Mouse (Mus musculus) heart, postnatal 0 days (tissue): Measurements from ENCODE around the gene Anks6. TPM values are rescaled to one million over a fixed set of nuclear protein-coding genes. Genes with fewer than 3 reads are reported as not detected.

Source experiments
- ATAC-seq: fragments of 200-750 bp; cut with Nextera tagmentation; 2 replicates; pipeline ENCODE4 v1.8.0; 2017; ENCODE audit warnings: low read depth, moderate number of reproducible peaks, moderate library complexity; ENCODE audit not compliant: insufficient read depth
- DNase-seq: peaks from one replicate; pipeline ENCODE4 v3.0.0-alpha.2; 2016; ENCODE audit warnings: low spot score
- H3K27ac ChIP-seq: fragments of 300-500 bp; sonication (generic); 2 replicates; pipeline ENCODE4 v1.5.1; 2014; ENCODE audit warnings: low read depth, mild to moderate bottlenecking
- H3K27me3 ChIP-seq: fragments of 300-500 bp; sonication (generic); 2 replicates; pipeline ENCODE4 v1.6.1; 2014; ENCODE audit warnings: low read length, mixed read lengths; ENCODE audit not compliant: control insufficient read depth, insufficient read depth
- H3K36me3 ChIP-seq: fragments of 300-500 bp; sonication (generic); replicated peaks from 2 replicates; pipeline ENCODE4 v1.6.1; 2014; ENCODE audit warnings: low read length, mixed read lengths; ENCODE audit not compliant: control insufficient read depth, insufficient read depth
- H3K4me1 ChIP-seq: fragments of 300-500 bp; sonication (generic); 2 replicates; pipeline ENCODE4 v1.6.1; 2014; ENCODE audit warnings: antibody characterized with exemption; ENCODE audit not compliant: control insufficient read depth, insufficient read depth
- H3K4me2 ChIP-seq: fragments of 300-500 bp; sonication (generic); 2 replicates; pipeline ENCODE4 v1.6.1; 2014; ENCODE audit warnings: low read depth, mild to moderate bottlenecking, low read length, moderate library complexity
- H3K4me3 ChIP-seq: fragments of 300-500 bp; sonication (generic); 2 replicates; pipeline ENCODE4 v1.5.1; 2014; ENCODE audit warnings: low read depth, low read length
- H3K9ac ChIP-seq: fragments of 300-500 bp; sonication (generic); replicated peaks from 2 replicates; pipeline ENCODE4 v1.6.1; 2014; ENCODE audit warnings: low read depth, low read length, mixed read lengths
- H3K9me3 ChIP-seq: fragments of 300-500 bp; sonication (generic); replicated peaks from 2 replicates; pipeline ENCODE4 v1.6.1; 2016; ENCODE audit warnings: low read length; ENCODE audit not compliant: control insufficient read depth
- CTCF ChIP-seq: IDR thresholded peaks from 2 replicates; pipeline ENCODE4 v1.5.1; 2016; ENCODE audit warnings: antibody characterized with exemption, control low read depth, low read depth
- EP300 ChIP-seq: IDR thresholded peaks from 2 replicates; pipeline ENCODE4 v1.6.1; 2016; ENCODE audit warnings: antibody characterized with exemption, low read depth
- WGBS: fragments of 180-500 bp; shearing (Covaris S2); extraction: QIAGEN DNeasy Blood & Tissue Kit; methylation state at CpG from one replicate; pipeline ENCODE4 v1.1.7; 2014; 5-methylcytosine and 5-hydroxymethylcytosine counted together
- polyA plus RNA-seq: library from polyadenylated mRNA; unstranded; fragments of >200 nt; fragmentation: Nextera tagmentation; extraction: Ambion mirVana; gene quantifications from 2 replicates; pipeline ENCODE4 v1.2.1, GENCODE M21; 2015
- total RNA-seq: library from RNA; depleted of rRNA; stranded (reverse); fragments of >200 nt; gene quantifications from 2 replicates; pipeline ENCODE4 v1.2.3, GENCODE M21; 2014; ENCODE audit warnings: low replicate concordance; rRNA removed

Anks6 gene
- total RNA-seq (0.99 and 1.4 TPM in 2 replicates), polyA plus RNA-seq (0.86 and 1.2 TPM in 2 replicates)

DNA sequence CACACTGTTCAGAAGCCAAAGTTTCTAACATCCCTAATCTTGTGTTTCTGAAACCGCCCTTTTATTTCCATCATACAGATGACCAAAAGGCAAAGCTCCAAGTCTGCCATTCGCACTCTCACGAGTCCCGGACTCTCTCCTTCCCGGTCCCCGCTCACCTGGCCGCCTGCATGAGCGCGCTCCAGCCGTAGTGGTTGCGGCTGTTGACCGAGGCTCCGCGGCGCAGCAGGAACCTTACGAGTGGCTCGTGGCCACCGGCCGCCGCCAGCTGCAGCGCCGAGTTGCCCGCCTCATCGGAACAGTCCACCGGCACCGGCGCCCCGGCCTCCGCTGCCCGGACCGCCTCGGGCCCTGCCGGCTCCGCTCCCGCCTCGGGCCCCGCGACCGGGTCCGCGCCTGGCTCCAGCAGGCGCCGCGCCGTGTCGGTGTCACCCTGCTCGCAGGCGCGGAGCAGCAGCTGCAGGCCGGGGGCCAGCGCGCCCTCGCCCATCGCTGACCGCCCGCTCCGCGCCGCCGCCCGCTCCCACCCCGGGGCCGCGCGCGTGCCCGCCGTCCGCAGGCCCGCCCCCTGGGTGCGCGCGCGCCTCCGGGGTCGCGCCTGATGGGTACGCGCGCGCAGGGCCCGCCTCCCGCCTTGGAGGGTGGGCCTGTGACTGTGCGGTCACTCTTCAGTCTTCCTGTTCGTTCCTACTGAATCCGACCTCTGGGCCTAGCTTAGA lies at the start of gene Anks6:
Anks6 (minus strand) TSS at position 637 of the 719 bp plus-strand sequence.
- H3K27ac ChIP-seq = peak within 1 kb of the TSS; percentile 32; the same call in 1 of the 2 replicates
- DNase-seq = peak; percentile 43
- H3K9me3 ChIP-seq = no peaks in the 10 kb centered on the region
- H3K4me2 ChIP-seq = peak within 1 kb of the TSS; percentile 94
- WGBS = under 1% methylated on average over 67 of the region's 86 CpGs
- H3K9ac ChIP-seq = peak within 1 kb of the TSS; percentile 69
- H3K4me1 ChIP-seq = no peaks in the 10 kb centered on the region
- peak; percentile 89 for ATAC-seq
- 0 out of 2 replicates have a peak, but pooled peaks cover 7% of the 10 kb centered on the region for H3K27me3 ChIP-seq
- peak within 1 kb of the TSS; percentile 81 for H3K4me3 ChIP-seq
- TF ChIP-seq EP300 (no peak), CTCF (no peak)
- no peaks in the 10 kb centered on the region for H3K36me3 ChIP-seq

DNA sequence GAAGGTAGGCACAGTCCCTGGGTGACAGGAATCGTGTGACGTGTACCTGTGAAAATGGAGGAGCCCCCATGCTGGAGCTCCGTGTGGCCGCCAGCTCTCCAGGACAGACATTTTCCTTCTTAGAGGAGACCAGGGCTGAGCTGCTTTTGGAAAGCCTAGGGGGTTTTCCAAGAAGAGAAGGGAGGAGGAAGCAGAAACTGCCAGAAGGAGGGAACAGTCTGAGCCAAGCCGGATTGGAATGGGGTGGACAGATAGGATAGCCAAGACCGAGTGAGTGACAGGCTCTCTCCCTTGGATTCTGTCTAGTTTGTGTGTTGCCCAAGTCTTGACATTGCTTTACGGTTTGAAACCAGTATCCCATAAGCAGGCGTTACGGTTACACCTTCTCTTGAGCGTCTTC lies 46.3 kb upstream of the Anks6 start:
- H3K9me3 ChIP-seq = 0 out of 2 replicates have a peak, but pooled peaks cover 3% of the 10 kb centered on the region
- WGBS = 88% methylated on average over 10 of the region's 10 CpGs
- H3K36me3 ChIP-seq = no peaks in the 10 kb centered on the region
- no peaks in the 10 kb centered on the region for H3K4me1 ChIP-seq
- DNase-seq (no peak), ATAC-seq (no peak)
- no peak overlapping the region for H3K9ac ChIP-seq
- H3K27me3 ChIP-seq = no peaks in the 10 kb centered on the region
- H3K4me3 ChIP-seq = no peak overlapping the region
- H3K4me2 ChIP-seq = no peak overlapping the region
- TF ChIP-seq EP300 (no peak), CTCF (no peak)
- H3K27ac ChIP-seq = no peak overlapping the region

DNA sequence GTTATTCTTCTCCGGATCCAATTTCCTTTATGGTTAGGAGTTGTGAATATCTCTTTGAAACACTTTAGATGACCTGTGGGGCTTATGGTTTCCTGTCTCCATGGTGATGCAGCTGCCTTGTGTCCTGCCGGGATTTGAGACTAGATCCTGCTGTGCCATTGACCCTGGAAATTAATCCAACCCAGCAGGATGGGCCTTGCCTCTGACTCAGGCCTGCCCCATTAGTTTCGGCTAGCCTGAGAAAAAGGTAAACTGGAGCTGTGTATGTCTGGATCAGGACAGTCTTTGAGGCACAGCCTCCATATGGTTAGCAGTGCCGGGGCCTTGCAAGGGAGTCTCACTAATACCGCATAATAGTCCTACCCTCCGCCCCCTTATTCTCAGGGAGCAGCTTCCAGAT lies 36.4 kb upstream of the Anks6 start:
- DNase-seq (no peak), ATAC-seq (no peak)
- Histone ChIP-seq H3K4me1 (no peaks in the 10 kb centered on the region), H3K4me3 (no peak overlapping the region), H3K27me3 (peaks cover 33% of the 10 kb centered on the region), H3K36me3 (no peaks in the 10 kb centered on the region), H3K27ac (no peak overlapping the region), H3K9ac (no peak overlapping the region), H3K4me2 (no peak overlapping the region), H3K9me3 (no peaks in the 10 kb centered on the region)
- no peak for TF ChIP-seq EP300
- WGBS = 72% methylated on average over 6 of the region's 6 CpGs

DNA sequence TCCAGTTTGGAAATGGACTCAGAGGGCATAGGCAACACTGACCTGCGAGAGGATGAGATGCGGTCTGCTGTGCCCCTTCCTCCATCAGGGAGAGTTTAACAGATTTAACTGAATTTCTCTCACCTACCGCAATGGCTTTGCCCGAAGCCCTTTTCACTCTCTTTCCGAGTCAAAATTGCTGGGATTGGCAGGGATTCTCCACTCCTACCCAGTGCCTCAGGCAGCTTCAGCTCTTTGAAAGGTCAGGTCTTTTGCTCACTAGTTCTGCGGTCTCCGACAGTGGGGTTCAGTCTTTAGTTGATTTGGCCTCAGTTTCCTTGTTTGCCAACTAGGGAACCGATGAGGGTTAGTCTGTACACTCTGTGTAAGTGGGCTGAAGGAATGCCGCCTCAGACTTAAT lies 35.9 kb upstream of the Anks6 start:
- Histone ChIP-seq H3K4me1 (no peaks in the 10 kb centered on the region), H3K4me3 (no peak overlapping the region), H3K4me2 (no peak overlapping the region), H3K27me3 (peaks cover 33% of the 10 kb centered on the region), H3K9ac (no peak overlapping the region), H3K27ac (no peak overlapping the region), H3K9me3 (no peaks in the 10 kb centered on the region), H3K36me3 (no peaks in the 10 kb centered on the region)
- TF ChIP-seq EP300 = no peak
- TF ChIP-seq CTCF = no peak
- ATAC-seq (no peak), DNase-seq (no peak)
- WGBS = 71% methylated on average over 9 of the region's 9 CpGs

DNA sequence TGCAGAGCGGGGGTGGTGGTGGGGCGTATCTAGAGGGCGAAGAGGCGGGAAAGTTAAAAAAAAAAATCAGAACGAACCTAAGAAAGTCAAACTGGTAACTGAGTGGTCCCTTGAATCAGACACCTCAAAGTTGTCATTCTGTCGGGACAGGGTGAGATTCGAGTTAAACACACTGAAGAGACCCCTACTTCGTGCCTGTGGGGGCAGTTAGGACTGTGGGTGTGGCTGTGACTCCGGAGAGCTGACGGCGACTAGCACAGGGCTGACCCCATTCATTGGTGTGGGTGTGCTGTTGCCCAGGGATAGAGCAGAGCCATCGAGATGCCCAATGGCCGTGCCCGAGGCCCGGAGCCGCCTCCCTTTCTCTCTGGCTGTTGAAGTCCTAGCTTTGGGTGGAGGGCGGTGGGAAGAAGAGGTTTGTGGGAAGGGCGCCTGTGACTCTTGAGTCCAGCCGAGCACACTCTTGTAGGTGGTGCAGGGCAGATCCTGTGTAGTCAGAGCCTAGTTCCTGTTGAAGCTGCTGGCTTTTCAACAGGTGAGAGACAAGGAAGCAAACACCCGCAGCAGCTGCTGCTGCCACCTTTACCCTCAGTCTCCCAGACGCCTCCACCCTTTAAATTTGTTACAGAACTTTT lies 35.3 kb upstream of the Anks6 start:
- H3K36me3 ChIP-seq = no peaks in the 10 kb centered on the region
- peak overlapping the region; percentile 98 for H3K4me2 ChIP-seq
- peaks cover 33% of the 10 kb centered on the region for H3K27me3 ChIP-seq
- H3K4me1 ChIP-seq = no peaks in the 10 kb centered on the region
- H3K9ac ChIP-seq = no peak overlapping the region; the same call in 1 of the 2 replicates
- ATAC-seq (peak; percentile 17; the same call in 1 of the 2 replicates), DNase-seq (no peak)
- no peak overlapping the region for H3K27ac ChIP-seq
- 7% methylated on average over 21 of the region's 21 CpGs for WGBS
- no peak for TF ChIP-seq CTCF
- TF ChIP-seq EP300 = no peak
- H3K4me3 ChIP-seq = peak overlapping the region; percentile 62
- H3K9me3 ChIP-seq = no peaks in the 10 kb centered on the region
